Mouse (Mus musculus) liver, embryonic 14.5 days (tissue): ENCODE data around the gene Txlng. TPM values are rescaled to one million over a fixed set of nuclear protein-coding genes. Genes with fewer than 3 reads are reported as not detected.

ENCODE experiments used
- ATAC-seq: fragments of 200-750 bp; cut with Nextera tagmentation; 2 replicates; pipeline ENCODE4 v1.8.0; 2017; ENCODE audit warnings: moderate number of reproducible peaks, mild to moderate bottlenecking, moderate library complexity; ENCODE audit not compliant: insufficient read depth
- DNase-seq, 3 experiments: peaks; one replicate each; pipeline ENCODE4 v3.0.0-alpha.2; 2012 to 2013; ENCODE audit warnings: low read depth in 3 of 3, low spot score in 3 of 3
- H3K27ac ChIP-seq: fragments of 300-500 bp; sonication (generic); 2 replicates; pipeline ENCODE4 v1.5.1; 2014; ENCODE audit warnings: moderate library complexity, mild to moderate bottlenecking, control low read depth, inconsistent platforms
- H3K27me3 ChIP-seq: fragments of 300-500 bp; sonication (generic); 2 replicates; pipeline ENCODE4 v1.6.1; 2014; ENCODE audit warnings: mild to moderate bottlenecking, low read length, moderate library complexity; ENCODE audit not compliant: control insufficient read depth, insufficient read depth
- H3K36me3 ChIP-seq: fragments of 300-500 bp; sonication (generic); replicated peaks from 2 replicates; pipeline ENCODE4 v1.6.1; 2014; ENCODE audit warnings: low read depth; ENCODE audit not compliant: control insufficient read depth, insufficient read depth
- H3K4me1 ChIP-seq, 2 experiments: fragments of 200-500 bp in 1 of 2; fragments of 300-500 bp in 1 of 2; sonication (generic) in 1 of 2; replicated peaks; 2 replicates each; pipeline ENCODE4 v1.6.1; 2012 to 2014; ENCODE audit warnings: antibody characterized with exemption in 1 of 2, inconsistent platforms in 1 of 2, low read length in 1 of 2; ENCODE audit not compliant: control insufficient read depth in 2 of 2, insufficient read depth in 2 of 2
- H3K4me2 ChIP-seq: fragments of 300-500 bp; sonication (generic); 2 replicates; pipeline ENCODE4 v1.6.1; 2014; ENCODE audit warnings: low read depth, mild to moderate bottlenecking, control low read depth, moderate library complexity
- H3K4me3 ChIP-seq, 2 experiments: fragments of 200-500 bp in 1 of 2; fragments of 300-500 bp in 1 of 2; sonication (generic) in 1 of 2; 2 replicates each; pipeline ENCODE4 v1.5.1; 2012 to 2014; ENCODE audit warnings: low read depth in 2 of 2, low read length in 2 of 2, mild to moderate bottlenecking in 2 of 2, control low read depth in 1 of 2, inconsistent platforms in 1 of 2, moderate library complexity in 1 of 2; ENCODE audit not compliant: insufficient read depth in 1 of 2
- H3K9ac ChIP-seq: fragments of 300-500 bp; sonication (generic); replicated peaks from 2 replicates; pipeline ENCODE4 v1.6.1; 2014; ENCODE audit warnings: mild to moderate bottlenecking, control low read depth, moderate library complexity
- H3K9me3 ChIP-seq: fragments of 300-500 bp; sonication (generic); 2 replicates; pipeline ENCODE4 v1.6.1; 2016; ENCODE audit warnings: low read length, mixed read lengths; ENCODE audit not compliant: control insufficient read depth
- CTCF ChIP-seq: IDR thresholded peaks from 2 replicates; pipeline ENCODE4 v1.5.1; 2016; ENCODE audit warnings: antibody characterized with exemption, low read depth, control low read depth
- EP300 ChIP-seq: IDR thresholded peaks from 2 replicates; pipeline ENCODE4 v1.6.1; 2016; ENCODE audit warnings: antibody characterized with exemption, low read depth
- WGBS: fragments of 180-500 bp; shearing (Covaris S2); extraction: QIAGEN DNeasy Blood & Tissue Kit; methylation state at CpG from one replicate; pipeline ENCODE4 v1.1.7; 2014; ENCODE audit not compliant: insufficient replicate concordance; 5-methylcytosine and 5-hydroxymethylcytosine counted together
- polyA plus RNA-seq, 2 experiments: library from polyadenylated mRNA; depleted of rRNA in 1 of 2; stranded (reverse) in 1 of 2; unstranded in 1 of 2; fragments of >200 nt; fragmentation: Nextera tagmentation in 1 of 2; extraction: Ambion mirVana in 1 of 2; gene quantifications; 2 replicates each; pipeline versions ENCODE4 v1.2.1 to v1.2.3; 2012 to 2014

Gene Txlng
- polyA plus RNA-seq (2012; rRNA removed): 3.5 and 5.4 TPM in 2 replicates
- 6.2 and 7.1 TPM in 2 replicates for polyA plus RNA-seq (2014; fragmentation: Nextera tagmentation; extraction: Ambion mirVana)

- peak within 1 kb of the TSS; percentile 61 for H3K9ac ChIP-seq
- WGBS: 9% methylated on average over 37 of the region's 37 CpGs
- H3K9me3 ChIP-seq: no peaks in the 10 kb centered on the region
- peak within 1 kb of the TSS; percentile 64 to 90 for H3K4me3 ChIP-seq
- H3K27me3 ChIP-seq: no peaks in the 10 kb centered on the region
- ATAC-seq (peak; percentile 98), DNase-seq (peak; percentile 94 to 95 (median 94))
- peak within 1 kb of the TSS; percentile 80 for H3K4me2 ChIP-seq
- TF ChIP-seq CTCF: 0 out of 2 replicates have a peak, but pooled peaks have one; percentile 18
- TF ChIP-seq EP300: no peak
- no peaks in the 10 kb centered on the region for H3K36me3 ChIP-seq
- peak within 1 kb of the TSS; percentile 31; the same call in 1 of the 2 replicates for H3K27ac ChIP-seq
- peaks cover 0 to 3% of the 10 kb centered on the region in 2 experiments; a peak in 2 of 4 replicates for H3K4me1 ChIP-seq
These were observed at the start of gene Txlng for GRCm38 (mm10) chrX:162829203-162829708. Gene Txlng (minus strand): TSS chrX:162829454.

DNA sequence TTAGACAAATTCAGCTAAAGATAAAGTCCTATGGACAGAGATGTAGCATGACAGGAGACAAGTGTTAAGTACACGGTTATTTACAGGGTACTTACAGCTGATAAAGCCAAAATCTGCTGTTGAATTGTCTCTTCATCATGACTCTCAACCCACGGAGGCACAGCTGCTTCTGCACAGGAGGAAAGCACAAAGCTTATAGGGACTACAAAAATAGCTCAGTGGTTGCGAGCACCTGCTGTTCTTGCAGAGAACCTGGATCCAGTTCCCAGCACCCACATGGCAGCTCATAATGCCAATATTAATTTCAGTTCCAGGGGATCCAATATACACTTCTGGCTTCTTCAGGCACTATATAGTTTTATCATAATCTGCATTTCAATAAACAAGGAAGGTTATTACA is 49.0 kb upstream of the Txlng start:
- Histone ChIP-seq H3K4me2 (no peak overlapping the region), H3K27ac (no peak overlapping the region), H3K27me3 (no peaks in the 10 kb centered on the region), H3K9me3 (no peaks in the 10 kb centered on the region), H3K4me1 (no peaks in the 10 kb centered on the region), H3K36me3 (no peaks in the 10 kb centered on the region), H3K9ac (no peak overlapping the region), H3K4me3 (no peak overlapping the region)
- TF ChIP-seq EP300 (no peak), CTCF (no peak)
- DNase-seq (no peak), ATAC-seq (no peak)
- WGBS: 62% methylated on average over 3 of the region's 3 CpGs

DNA sequence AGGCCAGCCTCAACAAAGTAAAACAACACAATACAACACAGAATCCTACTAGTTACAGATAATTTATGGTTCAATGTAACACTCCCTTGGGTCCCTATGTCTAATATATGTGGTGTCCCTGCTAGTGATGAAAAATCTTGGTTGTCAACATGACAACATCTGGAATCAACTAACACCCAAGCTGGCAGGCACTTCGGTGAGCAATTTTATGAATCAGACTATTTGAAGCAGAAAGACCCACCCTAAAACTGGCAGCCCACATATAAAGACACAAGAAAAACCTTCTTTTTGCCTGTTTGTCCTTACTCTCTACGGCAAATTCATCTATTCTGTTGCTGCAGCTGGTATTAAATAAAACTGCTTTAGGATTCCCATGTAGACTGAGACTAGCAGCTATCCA is 44.5 kb upstream of the Txlng start:
- no peak for ATAC-seq
- Histone ChIP-seq H3K27me3 (no peaks in the 10 kb centered on the region), H3K9me3 (no peaks in the 10 kb centered on the region), H3K4me3 (no peak overlapping the region), H3K27ac (no peak overlapping the region), H3K36me3 (no peaks in the 10 kb centered on the region; the same call in 1 of the 2 replicates), H3K9ac (no peak overlapping the region), H3K4me2 (no peak overlapping the region), H3K4me1 (no peaks in the 10 kb centered on the region)
- WGBS: 84% methylated on average over 2 of the region's 2 CpGs
- TF ChIP-seq EP300 (no peak), CTCF (no peak)
- no peak for DNase-seq

GRCm38 (mm10) chrX:162871734-162872517 is 42.7 kb upstream of the Txlng start:
- Histone ChIP-seq H3K27me3 (no peaks in the 10 kb centered on the region), H3K4me3 (no peak overlapping the region), H3K4me2 (no peak overlapping the region), H3K9me3 (no peaks in the 10 kb centered on the region), H3K27ac (no peak overlapping the region), H3K4me1 (no peaks in the 10 kb centered on the region), H3K36me3 (no peaks in the 10 kb centered on the region; the same call in 1 of the 2 replicates), H3K9ac (no peak overlapping the region)
- WGBS: 33% methylated on average over 4 of the region's 4 CpGs
- TF ChIP-seq CTCF (peak; percentile 88), EP300 (no peak)
- ATAC-seq (no peak), DNase-seq (no peak)

- no peak overlapping the region for H3K4me3 ChIP-seq
- no peak for TF ChIP-seq CTCF
- TF ChIP-seq EP300: no peak
- no peaks in the 10 kb centered on the region for H3K9me3 ChIP-seq
- H3K4me1 ChIP-seq: no peaks in the 10 kb centered on the region
- H3K27ac ChIP-seq: no peak overlapping the region
- H3K9ac ChIP-seq: no peak overlapping the region
- 51% methylated on average over 3 of the region's 3 CpGs for WGBS
- no peak overlapping the region for H3K4me2 ChIP-seq
- H3K27me3 ChIP-seq: no peaks in the 10 kb centered on the region
- ATAC-seq (no peak), DNase-seq (no peak)
- no peaks in the 10 kb centered on the region; the same call in 1 of the 2 replicates for H3K36me3 ChIP-seq
These were observed 39.2 kb upstream of the Txlng start for GRCm38 (mm10) chrX:162868294-162868965.
